Mouse (Mus musculus): ENCODE results near the gene Ccdc54.

Gene Ccdc54

DNA sequence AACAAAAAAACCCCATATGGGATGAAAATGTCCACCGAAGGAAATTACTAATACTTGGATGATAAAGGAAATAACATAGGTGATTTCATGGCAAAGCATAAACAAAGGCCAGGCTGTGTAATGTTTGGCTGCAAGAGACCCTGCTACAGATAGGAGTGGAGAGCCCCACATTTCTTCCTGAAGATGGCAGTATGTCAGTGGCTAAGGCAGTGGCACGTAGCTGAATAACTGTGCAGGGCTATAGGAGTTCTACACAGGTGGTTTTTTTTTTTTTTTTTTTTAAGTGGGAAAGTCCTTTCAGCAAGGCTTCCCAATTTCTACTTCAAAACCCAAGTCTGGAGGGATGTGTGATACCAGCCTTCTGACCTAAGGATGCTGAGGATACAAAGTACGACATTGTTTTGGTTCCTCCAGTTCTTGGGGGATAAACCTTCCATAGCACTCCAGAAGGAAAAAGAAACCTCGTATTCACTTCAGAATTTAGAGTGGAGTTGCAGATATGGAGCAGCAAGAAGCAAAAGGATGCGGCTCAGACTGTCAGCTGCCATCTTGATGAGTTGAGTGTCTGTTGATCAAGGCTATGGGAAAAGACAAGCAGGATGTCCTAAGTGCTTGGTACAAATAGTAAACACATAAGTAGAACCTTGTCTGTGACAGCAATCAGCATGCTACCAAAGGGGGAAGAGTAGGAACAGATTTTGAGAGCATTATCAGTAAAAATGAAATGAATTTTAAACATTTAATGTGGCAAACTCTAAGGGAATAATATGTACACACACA lies 48.2 kb downstream of the Ccdc54 start:
- DNase-seq (ENCODE audit: low spot score), result peak; percentile 37
